Mouse (Mus musculus) left cerebral cortex, postnatal 10 days (tissue): ENCODE measurements around the gene Gm11007. TPM values are rescaled to one million over a fixed set of nuclear protein-coding genes. Genes with fewer than 3 reads are reported as not detected.
"Not testable (repeated sequence)": the region's sequence is repeated elsewhere in the genome, so short reads cannot be mapped to it uniquely, and the experiment has no call there.

Source experiments
- DNase-seq, 2 experiments: peaks; one replicate each; pipeline ENCODE4 v3.0.0; 2021 to 2022; ENCODE audit warnings: low spot score in 2 of 2, mixed read lengths in 1 of 2; ENCODE audit errors: extremely low spot score in 1 of 2
- intact Hi-C: fragments of 180-260 bp; cut with DNase I; formaldehyde crosslinking; loops from one replicate; pipeline ENCODE4 v1.15.1; 2025
- total RNA-seq, 2 experiments: library from RNA; stranded (reverse); gene quantifications; 2 replicates each; pipeline ENCODE4 v1.2.3; 2021

The Gm11007 gene
- total RNA-seq: not detected

DNA sequence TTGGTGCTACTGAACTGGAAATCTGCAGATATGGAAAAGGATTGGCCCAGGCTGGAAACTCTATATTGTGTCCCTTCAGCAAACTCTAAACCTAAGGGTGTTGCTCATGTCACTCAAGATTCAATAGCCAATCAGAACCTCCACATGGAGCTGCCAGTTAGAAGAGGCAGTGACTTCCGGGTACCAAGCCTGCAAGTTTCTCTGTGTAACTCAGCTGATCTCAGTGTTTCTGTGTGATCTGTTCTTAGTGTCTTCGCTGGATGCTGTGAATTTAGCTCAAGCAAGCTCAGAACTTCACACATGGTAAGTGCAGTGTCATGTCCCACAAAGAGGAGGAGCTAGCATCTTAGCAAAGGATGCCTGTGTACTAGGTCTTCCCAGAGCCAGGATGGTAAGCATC is at the start of gene Gm11007:
Gene Gm11007 (plus strand): TSS at position 301 of the 400 bp plus-strand sequence.
- DNase-seq, intact Hi-C loops: not testable (repeated sequence)

Other genes with a start within 250 kb of the Gm11007 start
- 10 to 100 TPM; 12.2 to 13.2 TPM for gene Gm4724, start 208.2 kb upstream of the Gm11007 start, total RNA-seq
- 1 to 10 TPM; 5.7 to 9.9 TPM for gene Zfp965, start 174.0 kb upstream of the Gm11007 start, total RNA-seq
- not detected for gene Zfp969, start 59.7 kb downstream of the Gm11007 start, total RNA-seq
- gene Gm2007, start 97.6 kb downstream of the Gm11007 start, total RNA-seq: not detected
- gene Gm14288, start 157.1 kb downstream of the Gm11007 start, total RNA-seq: 1 to 10 TPM in 1 of 2 experiments, not detected in 1; 8.5 TPM
- 10 to 100 TPM; 60.9 to 67.1 TPM for gene Gm6710, start 225.2 kb downstream of the Gm11007 start, total RNA-seq